Mouse (Mus musculus) lung, postnatal 25 days (tissue): ENCODE measurements around the gene St14.

ENCODE experiments used
- DNase-seq: peaks from one replicate; pipeline ENCODE4 v3.0.0; 2022; ENCODE audit warnings: low spot score

Gene St14

DNA sequence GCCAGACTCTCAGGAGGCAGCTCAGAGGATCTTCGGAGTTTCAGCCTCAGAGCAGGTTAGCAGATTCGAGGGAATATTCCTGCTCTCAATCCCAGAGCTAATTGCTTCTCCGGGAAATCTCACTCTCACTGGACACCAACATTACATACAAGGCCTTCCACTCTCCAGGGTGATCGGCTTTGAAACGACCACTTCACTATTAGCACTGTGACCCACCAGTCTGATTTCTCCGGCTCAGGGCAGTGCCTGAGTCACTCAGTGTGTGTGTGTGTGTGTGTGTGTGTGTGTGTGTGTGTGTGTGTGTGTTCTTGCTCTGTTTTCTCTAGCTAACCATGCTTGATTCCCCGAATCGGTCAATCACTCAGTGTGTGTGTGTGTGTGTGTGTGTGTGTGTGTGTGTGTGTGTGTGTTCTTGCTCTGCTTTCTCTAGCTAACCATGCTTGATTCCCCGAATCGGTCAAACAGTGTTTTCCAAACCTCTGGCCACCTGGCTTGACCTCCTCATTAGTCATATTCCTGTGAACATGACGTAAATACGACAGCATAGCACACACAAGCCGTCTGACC, 9.1 kb downstream of the St14 start:
- DNase-seq: no peak

DNA sequence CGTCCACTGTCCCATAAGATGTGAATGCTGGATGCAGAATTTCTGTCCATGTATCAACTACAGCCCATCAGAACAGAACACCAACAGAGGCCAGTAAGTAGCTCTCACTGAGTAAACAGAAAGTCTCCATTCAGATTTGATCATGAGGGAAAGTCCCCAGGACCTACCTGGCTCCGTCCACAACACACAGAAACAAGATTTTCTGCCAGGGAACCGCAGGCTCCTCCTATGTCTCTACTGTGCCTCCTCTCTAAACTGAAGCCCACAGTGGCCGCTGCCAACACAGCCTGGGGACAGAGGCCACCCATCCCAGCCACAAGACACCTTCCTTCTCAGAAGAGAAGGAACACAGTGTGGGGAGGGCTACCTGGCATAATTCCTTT, 11.1 kb downstream of the St14 start:
- DNase-seq: peak; percentile 14

DNA sequence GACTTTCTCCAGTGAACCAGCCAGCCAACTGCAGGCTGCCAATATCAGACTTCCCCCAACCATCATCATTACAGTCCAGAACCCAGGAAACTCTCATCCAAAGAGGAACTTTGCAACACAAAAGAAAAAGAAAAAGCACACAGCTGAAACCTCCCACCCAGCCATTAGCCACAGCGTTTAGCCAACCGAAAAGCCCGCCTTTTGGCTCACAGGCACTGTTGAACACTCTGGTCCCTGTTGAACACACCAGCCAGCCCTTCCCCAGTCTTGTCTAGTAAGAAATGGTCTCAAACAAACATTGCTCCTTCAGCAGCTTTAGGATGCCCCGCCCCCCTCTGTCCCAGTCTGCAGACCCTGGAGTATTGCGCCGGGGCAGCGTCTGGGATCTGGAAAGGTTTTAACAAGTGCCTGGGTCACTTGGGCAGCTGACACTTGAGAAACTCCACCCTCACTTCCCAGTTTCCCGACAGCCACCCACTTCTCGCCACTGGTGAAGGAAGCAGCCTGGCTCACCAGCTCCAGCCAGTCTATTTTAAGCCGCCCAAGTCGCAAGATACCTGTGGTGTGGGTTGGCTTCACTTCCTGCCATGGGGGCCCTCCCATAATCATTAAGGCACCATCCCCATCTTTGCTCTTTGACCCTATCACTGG, 11.6 kb downstream of the St14 start:
- peak; percentile 50 for DNase-seq

DNA sequence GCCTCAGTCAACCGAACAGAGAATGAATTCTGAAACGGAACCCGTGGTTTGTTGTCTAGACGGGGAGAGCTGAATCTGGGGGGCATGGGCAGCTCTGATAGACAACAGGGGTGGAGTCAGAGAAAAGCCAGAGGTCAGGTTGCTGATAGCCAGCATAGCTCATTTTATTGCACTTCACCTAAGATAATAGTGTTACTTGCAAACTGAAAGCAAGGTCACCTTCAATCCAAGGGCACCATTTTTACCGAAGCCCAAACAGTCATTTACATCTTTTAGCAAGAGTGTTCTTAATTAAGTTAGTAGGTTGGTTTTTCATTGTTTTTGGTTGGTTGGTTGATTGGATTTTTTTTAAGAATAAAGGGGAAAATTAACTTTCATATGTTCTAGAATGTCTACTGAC, 12.2 kb downstream of the St14 start:
- no peak for DNase-seq

DNA sequence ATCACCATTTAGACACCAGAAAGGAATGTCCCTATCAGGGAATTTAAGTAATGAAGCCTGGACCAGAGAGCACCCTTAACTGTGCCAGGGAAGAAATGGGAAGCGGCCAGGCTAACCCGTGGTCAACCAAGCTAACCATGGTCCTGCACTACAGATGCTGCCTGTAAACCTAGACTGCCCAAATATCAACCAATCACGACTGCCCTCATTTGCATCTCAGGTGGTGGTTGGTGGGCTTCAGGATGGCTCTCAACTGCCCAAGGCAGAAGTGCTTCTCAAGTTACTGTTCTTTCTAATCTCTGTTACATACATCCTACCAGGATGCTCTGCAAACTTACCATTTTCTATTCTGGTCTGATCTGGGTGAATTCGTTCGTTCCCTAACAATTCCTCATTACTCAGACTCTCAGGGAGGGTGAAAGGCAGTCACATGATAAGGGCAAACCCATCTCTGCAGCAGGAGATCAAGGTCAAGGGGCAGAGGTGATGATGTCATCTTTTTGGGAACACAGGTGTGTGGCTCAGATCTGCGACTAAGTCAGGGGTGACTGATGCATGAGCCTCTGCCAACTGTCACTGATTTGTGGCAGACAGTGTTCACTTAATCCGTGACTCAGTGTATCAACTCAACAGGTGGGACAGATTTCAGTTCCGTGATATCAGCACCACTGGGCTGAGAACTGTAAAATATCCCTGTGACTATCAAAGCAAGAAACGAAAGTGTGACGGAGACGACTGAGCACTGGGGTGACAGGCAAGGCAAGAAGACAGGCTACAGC, 12.9 kb downstream of the St14 start:
- no peak for DNase-seq

DNA sequence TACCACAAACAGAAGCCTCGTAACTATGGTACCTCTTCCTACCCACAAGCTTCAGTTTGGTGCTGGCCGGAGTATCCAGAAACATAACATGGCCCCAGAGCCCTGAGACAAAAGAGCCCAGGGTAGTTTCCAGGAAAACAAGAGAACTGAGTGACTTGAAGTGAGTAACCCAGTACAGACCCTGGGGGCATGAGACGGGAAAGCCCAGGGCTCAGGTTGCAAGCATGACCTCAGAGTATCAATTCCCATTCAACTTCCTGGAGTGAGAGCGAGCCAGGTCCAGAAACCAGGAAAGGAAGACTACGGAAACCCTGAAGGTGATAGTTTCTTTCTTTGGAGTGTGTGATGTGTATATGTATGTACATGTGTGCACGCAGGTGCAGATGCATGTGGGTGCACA, 14.2 kb downstream of the St14 start:
- no peak for DNase-seq

DNA sequence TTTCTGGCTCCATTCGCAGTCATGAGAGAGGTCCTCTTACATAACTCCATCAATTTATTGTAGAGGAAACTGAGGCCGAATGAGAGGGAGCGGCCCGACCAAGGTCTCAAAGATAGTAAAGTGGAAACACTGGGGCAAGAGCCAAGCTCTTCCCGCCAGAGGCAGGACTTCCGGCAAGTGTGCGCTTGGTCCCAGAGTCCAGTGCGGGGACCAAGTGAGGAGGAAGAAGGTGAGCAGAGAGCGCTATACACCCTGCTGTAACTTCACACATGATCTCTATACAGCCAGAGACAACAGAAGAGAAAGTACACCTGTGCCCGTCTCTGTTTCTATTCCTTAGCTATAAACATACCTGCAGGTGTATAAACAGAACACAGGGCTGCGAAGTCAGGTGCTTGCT, 14.6 kb downstream of the St14 start:
- no peak for DNase-seq

DNA sequence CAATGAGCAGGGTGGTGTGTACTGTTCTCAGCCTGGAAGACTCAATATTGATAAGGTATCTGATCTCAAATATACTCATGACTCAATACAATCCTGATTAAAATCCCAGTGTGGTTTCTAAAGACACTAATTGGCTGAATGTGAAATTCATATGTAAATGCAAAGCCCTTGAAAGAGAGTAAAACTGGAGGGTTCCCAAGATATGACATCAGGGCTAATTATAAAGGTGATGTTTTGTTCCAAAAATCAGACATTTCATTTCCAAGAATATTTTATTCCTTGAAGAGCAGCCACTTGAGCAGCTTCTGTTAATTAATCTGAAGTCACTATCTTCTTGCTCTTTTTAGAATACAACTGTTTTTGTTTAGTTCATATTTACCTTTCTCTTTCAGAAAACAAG, 16.1 kb downstream of the St14 start:
- DNase-seq: no peak

DNA sequence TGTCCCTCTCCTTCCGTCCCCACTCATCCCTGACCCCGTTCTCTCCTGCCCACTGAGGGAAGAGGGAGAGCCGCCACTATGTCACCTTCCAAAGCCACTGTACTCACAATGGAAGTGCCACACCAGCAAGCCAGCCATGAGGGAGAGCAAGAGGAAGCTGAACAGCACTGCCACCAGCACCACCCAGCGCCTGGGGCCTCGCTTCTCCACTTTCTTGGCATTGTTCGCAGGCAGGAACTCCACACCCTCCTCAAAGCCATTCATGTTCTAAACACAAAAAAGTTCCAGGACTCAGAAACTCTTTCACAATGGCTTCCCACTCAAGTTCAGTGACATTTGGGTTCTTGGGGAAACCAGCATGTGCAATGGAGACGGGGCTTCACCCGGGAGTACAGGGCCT, 23.2 kb downstream of the St14 start:
- DNase-seq: peak; percentile 62

DNA sequence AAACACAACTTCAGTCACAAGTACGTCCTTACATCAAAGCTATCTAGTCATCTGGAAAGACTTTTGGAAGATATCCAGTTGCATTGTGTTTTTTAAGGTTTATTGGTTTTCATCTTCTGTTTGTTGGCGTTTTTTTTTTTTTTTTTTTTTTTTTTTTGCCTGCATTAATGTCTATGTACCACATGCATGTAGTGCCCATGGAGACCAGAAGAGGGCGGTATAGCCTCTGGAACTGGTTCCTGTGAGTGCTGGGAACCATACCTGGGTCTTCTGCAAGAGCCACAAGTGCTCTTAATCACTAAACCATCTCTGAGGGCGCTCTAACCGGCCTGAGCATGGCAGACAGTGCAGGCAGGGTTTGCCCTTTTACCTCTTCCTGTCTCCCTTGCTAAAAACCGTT, 33.5 kb downstream of the St14 start:
- no peak for DNase-seq

DNA sequence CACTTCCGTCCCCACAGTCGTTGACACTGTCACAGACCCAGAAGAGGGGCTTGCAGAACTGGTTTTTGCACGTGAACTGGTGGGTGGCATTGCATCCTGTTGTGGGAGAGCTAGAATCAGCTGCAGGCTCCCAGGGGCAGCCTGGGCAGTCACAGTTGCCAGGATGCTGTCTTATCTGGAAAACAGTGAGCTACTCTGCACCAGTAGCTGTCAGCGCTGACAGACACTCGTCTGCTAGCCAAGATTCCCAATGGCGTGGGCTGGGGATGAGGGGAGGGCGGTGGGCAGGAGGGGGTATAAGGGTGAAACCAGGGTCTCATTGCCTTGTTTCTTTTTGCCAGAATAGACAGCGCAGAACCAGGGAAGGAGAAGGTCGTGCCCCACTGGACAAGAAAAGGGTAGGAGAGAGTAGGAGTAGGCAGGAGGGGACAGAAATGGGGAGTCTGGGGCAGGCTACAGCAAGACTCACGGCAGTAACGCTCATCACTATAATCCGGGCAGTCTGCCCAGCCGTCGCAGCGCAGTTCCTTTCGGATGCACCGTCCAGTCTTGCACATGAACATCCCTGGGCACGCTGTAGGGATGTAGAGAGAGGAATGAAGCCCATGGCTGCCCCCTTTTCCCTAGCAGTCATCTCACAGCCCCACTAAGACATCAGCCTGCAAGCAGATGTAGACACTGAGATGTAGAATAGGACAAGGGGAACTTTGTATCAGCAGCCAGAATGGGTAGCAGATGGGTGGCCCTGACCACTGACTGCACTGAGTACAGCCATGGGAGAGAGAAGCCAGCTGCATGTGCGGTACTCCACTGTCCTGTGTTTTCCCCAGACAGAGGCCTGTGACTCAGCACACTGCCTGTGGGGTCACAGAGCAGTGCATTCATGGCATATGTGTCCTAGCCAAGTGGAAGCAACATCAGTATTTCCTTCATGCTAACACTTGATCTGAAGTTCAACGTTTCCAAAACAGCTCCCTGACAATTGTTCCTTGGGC, 34.3 kb downstream of the St14 start:
- no peak for DNase-seq

DNA sequence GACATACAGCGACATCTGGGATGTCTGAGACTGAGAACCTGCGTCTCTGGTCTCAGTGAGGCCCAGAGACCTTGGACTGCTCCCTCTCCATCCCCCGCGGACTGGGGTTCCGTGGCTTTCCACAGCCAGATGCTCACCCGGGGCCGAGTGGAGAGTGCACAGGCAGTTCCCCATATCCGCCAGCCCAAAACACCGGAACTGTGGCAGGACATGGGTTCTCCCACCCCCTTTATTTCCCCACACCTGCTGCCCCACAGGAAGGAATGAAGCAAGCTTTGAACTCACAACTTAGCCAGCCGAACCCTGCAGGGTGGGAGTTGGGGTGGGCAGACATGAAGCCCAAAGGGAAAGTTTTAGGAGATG, 38.8 kb downstream of the St14 start:
- no peak for DNase-seq

DNA sequence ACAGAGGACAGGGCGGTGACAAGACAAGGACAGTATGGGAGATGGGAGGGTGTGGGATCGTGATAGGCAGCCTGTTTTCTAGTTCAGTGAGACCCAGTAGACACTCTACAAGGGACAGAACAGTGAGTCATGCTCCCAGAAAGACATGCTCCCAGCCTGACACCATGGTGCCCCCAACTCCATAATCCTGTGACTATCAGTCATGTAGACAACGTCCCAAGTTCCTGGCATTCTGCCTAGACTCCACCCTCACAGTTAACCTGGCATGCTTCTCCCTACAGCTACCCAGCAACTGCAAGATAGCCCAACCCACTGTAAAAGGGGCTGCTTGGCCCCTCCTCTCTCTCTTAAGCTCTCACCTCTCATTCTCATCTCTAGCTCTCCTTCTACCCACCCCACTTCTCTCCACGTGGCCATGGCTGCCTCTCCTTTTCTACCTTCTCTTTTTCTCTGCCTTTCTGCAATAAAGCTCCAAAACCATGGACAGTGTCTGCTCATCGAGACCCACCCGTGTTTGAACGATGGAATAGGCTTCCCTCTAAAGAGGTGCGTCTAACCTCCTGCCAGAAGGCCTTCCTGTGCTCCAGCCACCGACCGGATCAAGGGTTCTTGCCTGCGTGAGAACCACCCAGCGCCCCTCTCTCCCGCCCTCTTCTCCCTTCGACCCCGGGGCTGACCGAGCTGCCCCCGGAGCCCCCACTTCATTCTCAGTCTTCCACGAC, 39.4 kb downstream of the St14 start:
- no peak for DNase-seq

DNA sequence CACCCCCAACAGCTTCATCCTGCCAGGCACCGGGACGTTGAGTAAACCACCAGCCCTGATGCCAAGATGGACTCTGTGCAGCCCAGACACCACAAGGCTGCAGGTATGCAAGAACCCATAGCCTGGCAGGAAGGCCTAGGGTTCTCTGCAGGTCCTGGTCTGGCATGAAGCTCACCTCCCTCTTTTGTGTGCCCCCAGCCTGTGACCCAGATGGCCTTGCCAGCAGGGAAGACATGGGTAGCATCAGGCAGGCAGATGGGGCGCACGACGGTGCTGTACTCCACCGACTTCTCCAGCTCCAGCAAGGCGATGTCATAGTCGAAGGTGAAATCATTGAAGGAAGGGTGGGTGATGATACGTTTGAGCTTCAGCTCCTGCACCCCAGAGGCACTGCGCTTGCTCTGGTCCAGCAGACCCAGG, 40.5 kb downstream of the St14 start:
- DNase-seq: no peak

DNA sequence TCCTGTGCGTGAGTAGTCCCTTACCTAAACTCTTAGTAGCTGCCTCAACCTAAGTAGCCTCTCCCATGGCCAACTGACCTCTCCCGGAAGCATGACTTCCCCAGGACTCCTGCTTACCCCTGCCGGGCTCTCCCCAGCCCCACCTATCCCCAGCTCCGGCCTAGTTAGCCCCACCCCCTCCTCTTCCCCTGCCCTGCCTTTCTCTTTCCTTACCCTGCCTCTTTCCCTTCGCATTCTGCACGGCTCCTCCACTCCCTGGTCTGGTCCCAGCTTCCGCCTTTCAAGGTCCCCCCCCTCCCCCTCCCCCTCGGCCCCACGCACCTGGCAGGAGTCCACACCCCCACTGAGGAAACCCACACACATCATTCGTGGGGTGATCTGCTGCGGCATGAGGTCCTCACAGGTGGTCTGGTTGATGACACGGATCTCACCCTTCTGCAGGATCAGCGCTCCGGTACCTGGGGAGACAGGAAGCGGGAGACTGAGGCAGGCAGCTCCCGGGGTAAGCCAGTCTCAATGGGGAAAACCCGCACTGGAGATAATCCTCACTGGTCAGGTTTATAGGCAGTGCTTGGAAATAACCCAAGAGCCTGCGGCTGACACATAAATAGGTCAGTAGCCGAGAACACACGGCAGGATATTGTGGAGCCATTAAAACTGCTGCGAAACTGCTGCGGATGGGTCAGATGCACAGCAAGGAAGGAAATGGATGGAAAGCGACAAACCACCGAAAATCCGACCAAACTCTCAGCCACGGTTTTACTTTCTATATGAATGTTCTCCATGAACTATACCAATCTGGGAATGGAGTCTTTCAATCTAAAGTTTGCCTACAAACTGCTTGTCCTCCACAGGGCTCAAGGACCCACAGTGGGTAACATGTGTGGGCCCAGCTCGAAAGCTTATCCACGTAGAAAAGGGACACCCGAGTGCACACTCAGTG, 41.3 kb downstream of the St14 start:
- no peak for DNase-seq

DNA sequence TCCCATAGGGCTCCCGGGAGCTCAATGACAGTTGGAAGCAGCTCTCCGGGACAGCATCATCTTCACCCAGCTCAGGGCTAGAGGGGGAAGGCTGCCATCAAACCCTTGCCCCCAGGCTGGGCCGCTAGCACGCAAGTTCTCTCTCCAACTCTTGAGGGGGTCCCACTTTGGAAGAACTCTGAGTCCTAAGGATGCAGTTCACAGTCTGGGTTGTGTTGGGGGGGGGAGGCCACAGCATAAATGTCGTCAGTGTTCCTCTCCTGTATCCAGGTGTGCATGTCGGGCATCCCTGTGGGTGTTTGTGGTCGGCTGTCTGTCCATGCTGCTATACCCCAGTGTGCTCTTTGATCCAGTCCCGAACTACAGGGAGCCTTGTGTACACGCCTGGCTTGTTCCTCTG, 42.1 kb downstream of the St14 start:
- DNase-seq: no peak

DNA sequence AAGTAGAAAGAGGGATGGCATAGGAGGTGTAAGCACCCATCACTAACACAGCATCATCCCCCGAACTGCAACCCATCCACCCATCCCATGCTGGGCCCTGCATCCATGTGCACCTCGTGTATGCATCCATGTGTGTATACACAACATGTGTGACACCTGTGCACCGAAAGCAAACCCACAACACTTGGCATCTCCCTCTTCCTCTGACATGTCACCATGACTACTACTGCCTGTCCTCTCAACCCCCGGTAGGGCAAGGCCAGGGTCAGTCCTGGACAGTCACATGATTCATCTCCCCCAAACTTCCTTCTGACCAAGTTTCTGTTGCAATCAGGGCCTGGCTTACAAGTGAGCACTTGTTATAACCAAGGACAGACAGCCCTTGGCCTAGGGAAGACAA, 42.8 kb downstream of the St14 start:
- no peak for DNase-seq

DNA sequence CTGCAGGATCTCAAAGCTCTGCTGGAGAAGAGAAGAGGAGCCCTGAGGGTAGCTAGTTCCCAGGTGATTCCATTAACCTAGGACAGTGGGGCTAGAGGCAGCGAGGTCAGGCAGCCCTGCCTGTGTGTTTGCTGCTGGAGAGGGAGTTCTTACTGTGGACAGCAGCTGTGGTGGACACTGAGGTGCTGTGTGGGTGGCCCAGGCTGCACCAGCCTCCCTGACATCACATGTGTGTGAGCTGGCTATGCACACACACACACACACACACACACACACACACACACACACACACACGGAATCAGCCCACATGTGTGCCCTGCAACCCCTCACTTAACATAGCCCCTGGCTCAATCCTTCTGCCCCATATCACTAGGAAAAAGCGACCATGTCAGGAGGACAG, 43.5 kb downstream of the St14 start:
- no peak for DNase-seq

DNA sequence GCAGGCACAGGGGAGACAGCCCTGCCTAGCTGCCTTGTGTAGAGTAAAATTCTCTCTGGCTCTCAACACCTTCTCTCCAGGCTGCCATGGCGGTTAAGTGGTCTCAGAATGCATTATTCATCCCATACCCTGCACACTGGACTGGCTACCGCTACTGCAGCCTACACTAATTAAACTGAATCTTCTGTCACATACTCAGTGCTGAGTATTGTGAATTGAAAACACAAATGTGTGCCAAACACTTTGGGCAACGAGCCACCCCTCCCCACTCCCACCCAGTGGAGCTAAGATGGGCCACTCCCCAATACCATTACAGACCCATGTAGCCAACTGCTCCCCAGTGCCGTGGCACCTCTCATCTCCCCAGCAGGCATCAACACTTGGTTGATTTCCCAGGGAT, 44.2 kb downstream of the St14 start:
- no peak for DNase-seq

DNA sequence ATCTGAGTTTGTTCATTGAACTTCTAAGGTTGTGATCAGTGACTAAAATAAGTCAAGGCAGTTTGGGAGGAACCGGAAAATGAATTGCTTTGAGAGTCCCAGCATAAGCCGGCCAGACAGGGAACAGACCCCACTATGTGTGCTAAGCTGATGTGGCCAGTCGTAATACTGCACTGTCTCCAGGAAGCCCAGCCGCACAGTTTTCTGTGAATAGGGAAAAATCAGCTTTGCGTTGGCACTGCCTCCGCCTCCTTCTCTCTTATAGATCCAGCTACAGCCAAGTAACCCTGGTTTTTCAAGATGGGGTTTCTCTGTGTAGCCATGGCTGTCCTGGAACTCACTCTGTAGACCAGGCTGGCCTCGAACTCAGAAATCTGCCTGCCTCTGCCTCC, 44.9 kb downstream of the St14 start:
- no peak for DNase-seq
